Mouse (Mus musculus) layer of hippocampus, adult 18-20 months (tissue): ENCODE data around the gene Gdf11. TPM values are rescaled to one million over a fixed set of nuclear protein-coding genes. Genes with fewer than 3 reads are reported as not detected.

Source experiments
- total RNA-seq, 2 experiments: library from RNA; stranded (reverse); gene quantifications; 2 replicates each; pipeline ENCODE4 v1.2.3; 2021

Gdf11 gene
- total RNA-seq, 2 experiments from 2014 or later: 18.2 to 18.9 TPM

Other genes with a start within 250 kb of the Gdf11 start
- 10 to 100 TPM; 15.5 to 16.5 TPM for gene Ikzf4, start 245.7 kb downstream of the Gdf11 start, total RNA-seq
- 10 to 100 TPM; 12.8 to 13.9 TPM for gene Suox, start 217.6 kb downstream of the Gdf11 start, total RNA-seq
- gene Rab5b, start 195.5 kb downstream of the Gdf11 start, total RNA-seq: 100 to 1,000 TPM; 133 to 138 TPM
- under 1 TPM; 0.20 to 0.25 TPM for gene Pmel, start 187.5 kb downstream of the Gdf11 start, total RNA-seq
- 1 to 10 TPM; 1.4 to 2.6 TPM for gene Cdk2, start 186.7 kb downstream of the Gdf11 start, total RNA-seq
- 10 to 100 TPM; 10.9 to 12.8 TPM for gene Dgka, start 146.9 kb downstream of the Gdf11 start, total RNA-seq
- gene Pym1, start 143.8 kb downstream of the Gdf11 start, total RNA-seq: 10 to 100 TPM; 25.1 to 26.2 TPM
- under 1 TPM; 0.43 to 0.50 TPM for gene Mmp19, start 100.8 kb downstream of the Gdf11 start, total RNA-seq
- gene Dnajc14, start 87.7 kb downstream of the Gdf11 start, total RNA-seq: 10 to 100 TPM; 63.8 to 64.8 TPM
- 1 to 10 TPM; 7.9 to 8.1 TPM for gene Tmem198b, start 87.3 kb downstream of the Gdf11 start, total RNA-seq
- 10 to 100 TPM; 37.7 to 38.2 TPM for gene Sarnp, start 74.4 kb downstream of the Gdf11 start, total RNA-seq
- gene Ormdl2, start 70.1 kb downstream of the Gdf11 start, total RNA-seq: 10 to 100 TPM in 1 of 2 experiments, 1 to 10 TPM in 1; 9.3 to 10.4 TPM
- 10 to 100 TPM; 74.2 to 79.4 TPM for gene Cd63, start 9.3 kb upstream of the Gdf11 start, total RNA-seq
- gene Rdh5, start 31.2 kb upstream of the Gdf11 start, total RNA-seq: 1 to 10 TPM; 7.1 to 8.1 TPM
- 10 to 100 TPM; 94.9 to 98.7 TPM for gene Bloc1s1, start 32.3 kb upstream of the Gdf11 start, total RNA-seq
- 10 to 100 TPM; 29.7 to 30.0 TPM for gene Itga7, start 42.1 kb upstream of the Gdf11 start, total RNA-seq
- not detected for gene Mettl7b, start 69.3 kb upstream of the Gdf11 start, total RNA-seq
- gene Olfr9, start 97.7 kb upstream of the Gdf11 start, total RNA-seq: not detected
- gene Olfr763, start 119.1 kb upstream of the Gdf11 start, total RNA-seq: not detected
- gene Olfr764-ps1, start 148.2 kb upstream of the Gdf11 start, total RNA-seq: not detected
- gene Olfr765, start 158.3 kb upstream of the Gdf11 start, total RNA-seq: not detected
- not detected for gene Olfr766-ps1, start 177.3 kb upstream of the Gdf11 start, total RNA-seq
- gene Olfr767, start 191.2 kb upstream of the Gdf11 start, total RNA-seq: not detected
- gene Olfr768, start 207.7 kb upstream of the Gdf11 start, total RNA-seq: not detected
- gene Olfr769, start 226.1 kb upstream of the Gdf11 start, total RNA-seq: not detected
- gene Olfr770, start 247.3 kb upstream of the Gdf11 start, total RNA-seq: not detected